Mouse (Mus musculus) left cerebral cortex, adult 8-10 months (tissue): ENCODE results near the gene Map2k2. TPM values are rescaled to one million over a fixed set of nuclear protein-coding genes. Genes with fewer than 3 reads are reported as not detected.
"Not testable (repeated sequence)": the region's sequence is repeated elsewhere in the genome, so short reads cannot be mapped to it uniquely, and the experiment has no call there.

Source experiments
- DNase-seq, 2 experiments: peaks; one replicate each; pipeline ENCODE4 v3.0.0; 2022; ENCODE audit warnings: low spot score in 2 of 2
- total RNA-seq, 4 experiments: library from RNA; stranded (reverse); gene quantifications; 2 replicates each; pipeline ENCODE4 v1.2.4; 2022

Gene Map2k2
- total RNA-seq, 4 experiments from 2014 or later, result 121 to 132 (median 126) TPM

- DNase-seq, result no peak
Measured at GRCm38 (mm10) chr10:81142551-81142981, 36.9 kb downstream of the Map2k2 start.

- no peak for DNase-seq
Measured at GRCm38 (mm10) chr10:81143157-81143633, 37.5 kb downstream of the Map2k2 start.

GRCm38 (mm10) chr10:81143845-81144437, 38.2 kb downstream of the Map2k2 start:
- no peak for DNase-seq

- no peak for DNase-seq
Measured at GRCm38 (mm10) chr10:81144667-81145066, 39.0 kb downstream of the Map2k2 start.

GRCm38 (mm10) chr10:81145307-81145706, 39.6 kb downstream of the Map2k2 start:
- no peak for DNase-seq

- no peak for DNase-seq
Measured at GRCm38 (mm10) chr10:81145778-81146177, 40.1 kb downstream of the Map2k2 start.

GRCm38 (mm10) chr10:81146296-81146695, 40.6 kb downstream of the Map2k2 start:
- DNase-seq, result no peak

GRCm38 (mm10) chr10:81151261-81151660, 45.5 kb downstream of the Map2k2 start:
- no peak for DNase-seq

- DNase-seq, result no peak
Measured at GRCm38 (mm10) chr10:81152609-81153008, 46.9 kb downstream of the Map2k2 start.

- DNase-seq, result no peak
Measured at GRCm38 (mm10) chr10:81154313-81154712, 48.6 kb downstream of the Map2k2 start.

GRCm38 (mm10) chr10:81154736-81155135, 49.0 kb downstream of the Map2k2 start:
- no peak for DNase-seq

GRCm38 (mm10) chr10:81161602-81162317, 56.0 kb downstream of the Map2k2 start:
- no peak for DNase-seq

- no peak for DNase-seq
Measured at GRCm38 (mm10) chr10:81162318-81162652, 56.6 kb downstream of the Map2k2 start.

GRCm38 (mm10) chr10:81165118-81165517, 59.4 kb downstream of the Map2k2 start:
- no peak for DNase-seq

GRCm38 (mm10) chr10:81167200-81168086, 61.7 kb downstream of the Map2k2 start, which contains the start of gene Pias4:
Pias4 (minus strand) TSS chr10:81167923.
- DNase-seq, result peak; percentile 99 to 100

- no peak for DNase-seq
Measured at GRCm38 (mm10) chr10:81168087-81168431, 62.3 kb downstream of the Map2k2 start.

- DNase-seq, result peak in 1 of 2 experiments; percentile 78
Measured at GRCm38 (mm10) chr10:81168521-81169244, 63.0 kb downstream of the Map2k2 start.

- not testable (repeated sequence) for DNase-seq
Measured at GRCm38 (mm10) chr10:81169411-81169900, 63.7 kb downstream of the Map2k2 start.

GRCm38 (mm10) chr10:81173132-81173531, 67.4 kb downstream of the Map2k2 start:
- peak in 1 of 2 experiments; percentile 80 for DNase-seq

GRCm38 (mm10) chr10:81174617-81175344, 69.1 kb downstream of the Map2k2 start:
- peak in 1 of 2 experiments; percentile 73 for DNase-seq
